Comparison of ENCODE assay signal across 26 mouse cellular contexts in the genomic region with DNA sequence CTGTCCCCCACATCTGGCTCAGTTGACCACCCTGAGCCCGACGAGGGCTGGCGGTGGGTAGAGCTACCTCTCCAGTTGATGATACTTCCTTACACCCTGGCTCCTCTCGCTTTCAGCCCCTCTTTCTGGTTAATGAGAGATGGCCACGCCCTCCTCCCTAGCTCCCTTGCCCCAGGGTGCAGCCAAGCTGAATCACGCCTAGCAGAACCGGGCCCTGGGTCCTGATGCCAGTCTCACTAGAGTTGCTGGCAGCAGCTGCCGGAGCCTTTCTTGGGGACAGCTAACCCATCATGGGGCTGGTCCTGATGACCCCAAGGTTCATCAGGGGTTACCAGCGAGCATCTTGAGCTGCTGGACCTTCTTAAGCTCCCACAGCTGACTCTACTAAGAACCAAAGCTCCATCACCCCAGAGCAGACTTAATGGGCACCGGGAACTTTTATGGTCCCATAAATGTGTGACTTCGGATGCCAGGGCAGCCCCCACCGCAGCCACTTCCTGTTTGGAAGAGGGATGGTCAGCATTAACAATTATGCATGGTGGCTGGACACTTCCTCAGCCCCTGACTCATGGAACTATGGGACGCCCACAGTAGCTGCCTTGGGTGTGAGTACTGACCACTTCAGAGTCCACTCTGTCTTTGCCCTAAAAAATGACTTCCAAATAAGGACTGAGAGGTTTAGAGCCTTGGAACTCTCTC. TPM values are rescaled to one million over a fixed set of nuclear protein-coding genes. Genes with fewer than 3 reads are reported as not detected.
DNase-seq lines count a peak whose midpoint lies in the region; ATAC-seq lines count a peak whose summit lies in the region.
"Had no signal": no experiment of that assay in that cellular context is flagged by ENCODE, and none has a peak within 500 bp of the region (broad histone marks: within the 10 kb centered on the region; RNA-seq: fewer than 3 reads in every experiment).

No protein-coding gene starts in this region.

- no peak overlapping the region for H3K4me2 ChIP-seq in kidney, embryonic 16.5 days (replicated peaks; ENCODE audit: low read depth, low read length)
- H3K4me2 ChIP-seq: forebrain, embryonic 12.5 days; heart, embryonic 15.5 days; hindbrain, embryonic 13.5 days; limb, embryonic 13.5 days; liver, embryonic 13.5 days; lung, embryonic 14.5 days; midbrain, embryonic 12.5 days had no signal

- no peaks in the 10 kb centered on the region for H3K36me3 ChIP-seq in kidney, embryonic 16.5 days (ENCODE audit: insufficient read depth, low read length)
- H3K36me3 ChIP-seq: forebrain, embryonic 12.5 days; heart, embryonic 15.5 days; hindbrain, embryonic 13.5 days; limb, embryonic 13.5 days; liver, embryonic 13.5 days; midbrain, embryonic 12.5 days had no signal

- no peak overlapping the region for H3K9ac ChIP-seq in kidney, embryonic 16.5 days (replicated peaks; ENCODE audit: low read length)
- H3K9ac ChIP-seq: forebrain, embryonic 12.5 days; heart, embryonic 15.5 days; hindbrain, embryonic 13.5 days; limb, embryonic 13.5 days; liver, embryonic 13.5 days; lung, embryonic 14.5 days; midbrain, embryonic 12.5 days had no signal

- peaks cover 28% of the 10 kb centered on the region for H3K4me1 ChIP-seq in kidney, embryonic 16.5 days (ENCODE audit: insufficient read depth, low read length)
- H3K4me1 ChIP-seq: hindbrain, embryonic 13.5 days; midbrain, embryonic 12.5 days had no signal

- 0 out of 2 replicates have a peak, but pooled peaks have one; percentile 20 for ATAC-seq in kidney, embryonic 16.5 days (ENCODE audit: low FRiP score, low TSS enrichment)

- H3K4me3 ChIP-seq in kidney, embryonic 16.5 days (ENCODE audit: low read length): no peak overlapping the region
- H3K4me3 ChIP-seq: forebrain, embryonic 12.5 days; heart, adult 2 months; heart, embryonic 15.5 days; hindbrain, embryonic 13.5 days; limb, embryonic 13.5 days; liver, embryonic 13.5 days; midbrain, embryonic 12.5 days had no signal

- WGBS in kidney, embryonic 16.5 days: 41% methylated on average over 13 of the region's 13 CpGs

- H3K9me3 ChIP-seq in kidney, embryonic 16.5 days (ENCODE audit: low read length): no peaks in the 10 kb centered on the region
- H3K9me3 ChIP-seq: forebrain, embryonic 12.5 days; heart, embryonic 15.5 days; hindbrain, embryonic 13.5 days; limb, embryonic 13.5 days; liver, embryonic 13.5 days; midbrain, embryonic 12.5 days had no signal

- H3K27ac ChIP-seq in kidney, embryonic 16.5 days (ENCODE audit: low read length): peak overlapping the region; percentile 54
- H3K27ac ChIP-seq: forebrain, embryonic 12.5 days; heart, adult 2 months; heart, embryonic 15.5 days; hindbrain, embryonic 13.5 days; limb, embryonic 13.5 days; liver, embryonic 13.5 days; midbrain, embryonic 12.5 days had no signal

- H3K27me3 ChIP-seq in kidney, embryonic 16.5 days (ENCODE audit: insufficient read depth, low read length): no peaks in the 10 kb centered on the region
- H3K27me3 ChIP-seq: hindbrain, embryonic 13.5 days; limb, embryonic 13.5 days; liver, embryonic 13.5 days had no signal

- DNase-seq in 3134 (ENCODE audit: extremely low read depth, insufficient read length, low spot score) (peak; percentile 91), NIH3T3 (ENCODE audit: low read depth) (peak; percentile 21)
- DNase-seq in kidney, postnatal 4 days: peak; percentile 60 to 70
- no peak for DNase-seq in ovary, postnatal 14 days (ENCODE audit: low spot score)
- no peak for DNase-seq in testis, postnatal 10 days (ENCODE audit: low spot score)
- no peak for DNase-seq in spleen, adult 18-20 months
- DNase-seq: cerebellum, adult 9-11 months; gastrocnemius, postnatal 36 days; heart, adult 2 months; heart, postnatal 36 days; layer of hippocampus, postnatal 36 days; liver, embryonic 13.5 days; lung, embryonic 14.5 days; right cerebral cortex, postnatal 14 days; thymus, postnatal 25 days had no signal

RNA-seq across cellular contexts. Expression of gene Unc119, which starts 20.2 kb away (rescaled TPM):
- 39.4 and 42.3 TPM in 2 replicates for polyA plus RNA-seq in kidney, embryonic 16.5 days (2015; fragmentation: Nextera tagmentation; extraction: Ambion mirVana)

RNA-seq across cellular contexts. Expression of gene Foxn1, which starts 22.9 kb away (rescaled TPM):
- polyA plus RNA-seq in kidney, embryonic 16.5 days (2015; fragmentation: Nextera tagmentation; extraction: Ambion mirVana): 0.05 TPM in 1 of 2 replicates, not detected in the other
- polyA plus RNA-seq: forebrain, embryonic 12.5 days; heart, adult 2 months; hindbrain, embryonic 13.5 days; liver, embryonic 13.5 days; lung, embryonic 14.5 days; midbrain, embryonic 12.5 days; neural tube, embryonic 11.5 days; spleen, adult 2 months had no signal

RNA-seq across cellular contexts. Expression of gene Pigs, which starts 35.2 kb away (rescaled TPM):
- 97.0 and 100 TPM in 2 replicates for polyA plus RNA-seq in kidney, embryonic 16.5 days (2015; fragmentation: Nextera tagmentation; extraction: Ambion mirVana)

RNA-seq across cellular contexts. Expression of gene Aldoc, which starts 40.7 kb away (rescaled TPM):
- polyA plus RNA-seq in kidney, embryonic 16.5 days (2015; fragmentation: Nextera tagmentation; extraction: Ambion mirVana): 8.3 and 10.2 TPM in 2 replicates

RNA-seq across cellular contexts. Expression of gene Slc13a2, which starts 58.6 kb away (rescaled TPM):
- polyA plus RNA-seq in kidney, embryonic 16.5 days (2015; fragmentation: Nextera tagmentation; extraction: Ambion mirVana): 2.2 and 2.4 TPM in 2 replicates
- polyA plus RNA-seq: brain, embryonic 14.5 days; cortical plate, adult 2 months; embryonic facial prominence, embryonic 11.5 days; forebrain, embryonic 12.5 days; heart, embryonic 15.5 days; hindbrain, embryonic 13.5 days; limb, embryonic 13.5 days; liver, embryonic 13.5 days; lung, embryonic 14.5 days; midbrain, embryonic 12.5 days; neural tube, embryonic 11.5 days had no signal

Comparison
In these comparisons a context has a peak if more than half of its experiments do, and no peak if none do; other contexts are left out.
1. DNase-seq: peak in 3134 (single experiment), NIH3T3 (single experiment) and kidney, postnatal 4 days (2 of 2); none in ovary, postnatal 14 days (single experiment), testis, postnatal 10 days (single experiment) and spleen, adult 18-20 months (0 of 2).